Mouse (Mus musculus): ENCODE measurements around the gene Srebf1.

Srebf1 gene

GRCm38 (mm10) chr11:60233235-60233634, 10.9 kb upstream of the Srebf1 start:
- DNase-seq (ENCODE audit: low spot score in 2 of 2): no peak

GRCm38 (mm10) chr11:60232441-60233058, 10.2 kb upstream of the Srebf1 start:
- DNase-seq (ENCODE audit: low spot score in 2 of 2): no peak

GRCm38 (mm10) chr11:60231951-60232350, 9.6 kb upstream of the Srebf1 start:
- DNase-seq (ENCODE audit: low spot score in 2 of 2): no peak

GRCm38 (mm10) chr11:60231326-60231725, 8.9 kb upstream of the Srebf1 start:
- DNase-seq (ENCODE audit: low spot score in 2 of 2): no peak

- DNase-seq (ENCODE audit: low spot score in 2 of 2): no peak
These were observed 8.1 kb upstream of the Srebf1 start for GRCm38 (mm10) chr11:60230512-60230911.

GRCm38 (mm10) chr11:60229821-60230220, 7.4 kb upstream of the Srebf1 start:
- no peak for DNase-seq (ENCODE audit: low spot score in 2 of 2)

GRCm38 (mm10) chr11:60228525-60228924, 6.1 kb upstream of the Srebf1 start:
- DNase-seq (ENCODE audit: low spot score in 2 of 2): no peak

- no peak for DNase-seq (ENCODE audit: low spot score in 2 of 2)
These were observed 3.5 kb upstream of the Srebf1 start for GRCm38 (mm10) chr11:60225874-60226273.

GRCm38 (mm10) chr11:60224676-60225075, 2.3 kb upstream of the Srebf1 start:
- no peak for DNase-seq (ENCODE audit: low spot score in 2 of 2)

- DNase-seq (ENCODE audit: low spot score in 2 of 2): no peak
These were observed 304 bp downstream of the Srebf1 start for GRCm38 (mm10) chr11:60222085-60222468.

- no peak for DNase-seq (ENCODE audit: low spot score in 2 of 2)
These were observed 956 bp downstream of the Srebf1 start for GRCm38 (mm10) chr11:60221425-60221824.

- peak; percentile 92 to 93 for DNase-seq (ENCODE audit: low spot score in 2 of 2)
These were observed 2.0 kb downstream of the Srebf1 start for GRCm38 (mm10) chr11:60220291-60220804.

- DNase-seq (ENCODE audit: low spot score in 2 of 2): no peak
These were observed 2.8 kb downstream of the Srebf1 start for GRCm38 (mm10) chr11:60219609-60220008.

GRCm38 (mm10) chr11:60217467-60217866, 4.9 kb downstream of the Srebf1 start:
- no peak for DNase-seq (ENCODE audit: low spot score in 2 of 2)

GRCm38 (mm10) chr11:60216671-60217070, 5.7 kb downstream of the Srebf1 start:
- no peak for DNase-seq (ENCODE audit: low spot score in 2 of 2)

- no peak for DNase-seq (ENCODE audit: low spot score in 2 of 2)
These were observed 9.1 kb downstream of the Srebf1 start for GRCm38 (mm10) chr11:60213266-60213665.

GRCm38 (mm10) chr11:60211761-60212160, 10.6 kb downstream of the Srebf1 start:
- no peak for DNase-seq (ENCODE audit: low spot score in 2 of 2)

GRCm38 (mm10) chr11:60211152-60211551, 11.2 kb downstream of the Srebf1 start:
- DNase-seq (ENCODE audit: low spot score in 2 of 2): no peak

GRCm38 (mm10) chr11:60210305-60210724, 12.1 kb downstream of the Srebf1 start:
- peak; percentile 94 to 96 for DNase-seq (ENCODE audit: low spot score in 2 of 2)

GRCm38 (mm10) chr11:60209933-60210249, 12.5 kb downstream of the Srebf1 start:
- DNase-seq (ENCODE audit: low spot score in 2 of 2): no peak

GRCm38 (mm10) chr11:60209217-60209932, 13.0 kb downstream of the Srebf1 start:
- DNase-seq (ENCODE audit: low spot score in 2 of 2): peak; percentile 63 to 79

- DNase-seq (ENCODE audit: low spot score in 2 of 2): no peak
These were observed 13.7 kb downstream of the Srebf1 start for GRCm38 (mm10) chr11:60208712-60209111.

- no peak for DNase-seq (ENCODE audit: low spot score in 2 of 2)
These were observed 14.2 kb downstream of the Srebf1 start for GRCm38 (mm10) chr11:60208201-60208600.
